In the genomic region with DNA sequence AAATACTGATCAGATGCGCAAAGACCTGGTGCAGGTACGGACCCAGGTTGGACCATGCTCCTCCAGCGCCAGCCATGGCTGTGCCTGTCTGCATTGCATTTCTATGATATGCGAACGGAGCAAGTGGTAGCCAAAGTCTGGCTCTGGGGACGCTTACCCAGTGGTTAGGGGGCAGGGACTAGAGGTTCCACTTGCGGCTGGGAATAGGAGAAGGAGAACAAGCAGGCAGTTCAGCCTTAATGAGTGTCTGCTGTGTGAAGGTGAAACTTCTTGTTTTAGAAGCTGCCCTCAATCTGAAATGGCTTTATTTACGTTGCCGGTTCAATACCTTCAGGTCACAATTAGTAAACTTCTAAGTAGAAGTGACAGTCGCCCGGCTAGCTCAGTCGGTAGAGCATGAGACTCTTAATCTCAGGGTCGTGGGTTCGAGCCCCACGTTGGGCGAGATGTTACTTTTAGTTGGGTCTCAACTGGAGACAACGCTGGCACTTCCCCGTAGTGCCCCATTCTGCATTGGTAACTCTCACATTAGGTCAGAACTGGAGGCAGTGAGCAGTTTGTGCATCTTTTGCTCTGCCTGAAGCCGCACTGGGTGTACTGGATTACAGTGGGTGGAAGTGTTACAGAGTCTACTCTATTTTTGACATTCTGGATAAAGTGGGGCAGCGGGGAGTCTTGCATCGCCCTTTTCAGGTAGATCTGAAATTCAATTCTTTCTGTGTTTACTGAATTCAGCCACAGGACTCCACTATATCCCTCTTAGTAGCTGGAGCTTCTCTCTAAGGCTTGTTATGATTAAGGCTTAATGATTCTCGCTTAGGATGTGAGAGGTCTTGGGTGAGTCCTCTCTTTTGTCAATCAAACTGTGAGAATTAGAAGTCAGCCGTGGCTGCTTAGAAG, we compare ENCODE assay signal across 19 mouse cellular contexts. TPM values are rescaled to one million over a fixed set of nuclear protein-coding genes. Genes with fewer than 3 reads are reported as not detected.
DNase-seq lines count a peak whose midpoint lies in the region; ATAC-seq lines count a peak whose summit lies in the region.
"Not testable (repeated sequence)": the region's sequence is repeated elsewhere in the genome, so short reads cannot be mapped to it uniquely, and the experiment has no call there.
"Had no signal": no experiment of that assay in that cellular context is flagged by ENCODE, and none has a peak within 500 bp of the region (broad histone marks: within the 10 kb centered on the region; RNA-seq: fewer than 3 reads in every experiment).

No protein-coding gene starts in this region.

- H3K36me3 ChIP-seq in forebrain, embryonic 10.5 days (replicated peaks); heart, embryonic 12.5 days; intestine, embryonic 15.5 days; liver, embryonic 13.5 days: not testable (repeated sequence)

- 5% methylated on average over 11 of the region's 23 CpGs for WGBS in forebrain, embryonic 10.5 days
- WGBS in heart, embryonic 12.5 days: 5% methylated on average over 11 of the region's 23 CpGs
- 8% methylated on average over 11 of the region's 23 CpGs for WGBS in intestine, embryonic 15.5 days
- WGBS in liver, embryonic 13.5 days (ENCODE audit: insufficient replicate concordance): 3% methylated on average over 10 of the region's 23 CpGs

- H3K27ac ChIP-seq in forebrain, embryonic 10.5 days; heart, embryonic 12.5 days (ENCODE audit: poor library complexity, severe bottlenecking); intestine, embryonic 15.5 days; liver, embryonic 13.5 days: not testable (repeated sequence)

- ATAC-seq in CD4-positive, CD25-positive, alpha-beta regulatory T cell, adult 4 months: peak; percentile 32
- ATAC-seq in heart, embryonic 12.5 days (ENCODE audit: insufficient number of reproducible peaks, low FRiP score): peak; percentile 73; the same call in 1 of the 2 replicates
- peak; percentile 71 for ATAC-seq in intestine, embryonic 15.5 days
- ATAC-seq in liver, embryonic 13.5 days (ENCODE audit: low read depth): peak; percentile 77
- peak; percentile 52 for ATAC-seq in megakaryocyte progenitor cell, adult 5-6 weeks (replicated peaks; ENCODE audit: poor library complexity)

- H3K9me3 ChIP-seq in forebrain, embryonic 10.5 days; heart, embryonic 12.5 days (replicated peaks); intestine, embryonic 15.5 days; liver, embryonic 13.5 days (replicated peaks): not testable (repeated sequence)

- peaks cover 18% of the 10 kb centered on the region for H3K4me1 ChIP-seq in forebrain, embryonic 10.5 days
- H3K4me1 ChIP-seq in heart, embryonic 12.5 days (replicated peaks): peaks cover 16% of the 10 kb centered on the region
- not testable (repeated sequence) for H3K4me1 ChIP-seq in intestine, embryonic 15.5 days (replicated peaks)
- peaks cover 30% of the 10 kb centered on the region for H3K4me1 ChIP-seq in liver, embryonic 13.5 days (replicated peaks)

- H3K9ac ChIP-seq in heart, embryonic 12.5 days; intestine, embryonic 15.5 days: not testable (repeated sequence)
- peak overlapping the region; percentile 49 for H3K9ac ChIP-seq in liver, embryonic 13.5 days

- peaks cover 34% of the 10 kb centered on the region for H3K27me3 ChIP-seq in forebrain, embryonic 10.5 days (ENCODE audit: poor library complexity, severe bottlenecking)
- not testable (repeated sequence) for H3K27me3 ChIP-seq in heart, embryonic 12.5 days (replicated peaks); intestine, embryonic 15.5 days (replicated peaks); liver, embryonic 13.5 days

- H3K4me3 ChIP-seq in forebrain, embryonic 10.5 days: peak overlapping the region; percentile 35
- H3K4me3 ChIP-seq in heart, embryonic 12.5 days; intestine, embryonic 15.5 days (replicated peaks): not testable (repeated sequence)
- peak overlapping the region; percentile 42 for H3K4me3 ChIP-seq in liver, embryonic 13.5 days (replicated peaks)

- DNase-seq in ZHBTc4 (ENCODE audit: low read depth, low spot score): peak; percentile 51
- DNase-seq in forebrain, embryonic 10.5 days (ENCODE audit: extremely low spot score, low spot score); liver, embryonic 13.5 days: not testable (repeated sequence)
- DNase-seq in thymus, postnatal 0 days (ENCODE audit: low spot score): peak; percentile 1

- peak overlapping the region; percentile 53 for H3K4me2 ChIP-seq in heart, embryonic 12.5 days
- 0 out of 2 replicates have a peak overlapping the region, but pooled peaks have one; percentile 41 for H3K4me2 ChIP-seq in intestine, embryonic 15.5 days (replicated peaks)
- peak overlapping the region; percentile 75 for H3K4me2 ChIP-seq in liver, embryonic 13.5 days

RNA-seq across cellular contexts. Expression of gene Zfp213, which starts 30.2 kb away (rescaled TPM):
- 1 to 10 TPM; 3.4 to 4.3 TPM for polyA plus RNA-seq in CD4-positive, CD25-positive, alpha-beta regulatory T cell, adult 4 months (2017; shearing (Covaris generic))
- polyA plus RNA-seq in forebrain, embryonic 10.5 days (2016; fragmentation: Nextera tagmentation; extraction: Ambion mirVana): 27.6 and 29.9 TPM in 2 replicates
- 14.1 and 16.9 TPM in 2 replicates for polyA plus RNA-seq in heart, embryonic 12.5 days (2016; fragmentation: Nextera tagmentation; extraction: Ambion mirVana)
- 15.2 and 17.7 TPM in 2 replicates for polyA plus RNA-seq in intestine, embryonic 15.5 days (2015; fragmentation: Nextera tagmentation; extraction: Ambion mirVana)
- polyA plus RNA-seq in liver, embryonic 13.5 days (2015; fragmentation: Nextera tagmentation; extraction: Ambion mirVana): 5.5 and 6.5 TPM in 2 replicates
- 3.6 and 5.3 TPM in 2 replicates for total RNA-seq in megakaryocyte progenitor cell, adult 5-6 weeks (2015)
- 6.5 and 9.2 TPM in 2 replicates for total RNA-seq in megakaryocyte progenitor cell, adult 5-6 weeks (2017)
- polyA plus RNA-seq in thymus, postnatal 0 days (2015; fragmentation: Nextera tagmentation; extraction: Ambion mirVana): 14.6 and 14.9 TPM in 2 replicates

RNA-seq across cellular contexts. Expression of gene Vmn2r117, which starts 54.3 kb away (rescaled TPM):
- not detected for polyA plus RNA-seq in CD4-positive, CD25-positive, alpha-beta regulatory T cell, adult 4 months (2017; shearing (Covaris generic))
- polyA plus RNA-seq in forebrain, embryonic 10.5 days (2016; fragmentation: Nextera tagmentation; extraction: Ambion mirVana): not detected in 2 replicates
- polyA plus RNA-seq in heart, embryonic 12.5 days (2016; fragmentation: Nextera tagmentation; extraction: Ambion mirVana): not detected in 2 replicates
- not detected in 2 replicates for polyA plus RNA-seq in intestine, embryonic 15.5 days (2015; fragmentation: Nextera tagmentation; extraction: Ambion mirVana)
- polyA plus RNA-seq in liver, embryonic 13.5 days (2015; fragmentation: Nextera tagmentation; extraction: Ambion mirVana): not detected in 2 replicates
- total RNA-seq in megakaryocyte progenitor cell, adult 5-6 weeks (2015): not detected in 2 replicates
- total RNA-seq in megakaryocyte progenitor cell, adult 5-6 weeks (2017): not detected in 2 replicates
- not detected in 2 replicates for polyA plus RNA-seq in thymus, postnatal 0 days (2015; fragmentation: Nextera tagmentation; extraction: Ambion mirVana)
- total RNA-seq: adrenal gland, postnatal 4 days; heart, postnatal 36 days; layer of hippocampus, adult 18-20 months; left cerebral cortex, postnatal 4 days had no signal
- polyA plus RNA-seq: embryonic facial prominence, embryonic 12.5 days; forebrain, embryonic 13.5 days; gonadal fat pad, adult 2 months; kidney, embryonic 16.5 days; lung, postnatal 0 days; midbrain, embryonic 13.5 days; stomach, postnatal 0 days had no signal
